Mouse (Mus musculus): Measurements from ENCODE around the gene H2al1h. TPM values are rescaled to one million over a fixed set of nuclear protein-coding genes. Genes with fewer than 3 reads are reported as not detected.

H2al1h gene
- total and polyA plus RNA-seq, 3 experiments: not detected

GRCm38 (mm10) chrX:11363890-11364289, 42.6 kb downstream of the H2al1h start:
- Histone ChIP-seq H3K9me3 (replicated peaks; ENCODE audit: insufficient read depth, low read length) (no peaks in the 10 kb centered on the region), H3K36me3 (ENCODE audit: control insufficient read depth in 1 of 2, insufficient read depth in 2 of 2, low read length in 2 of 2) (no peaks in the 10 kb centered on the region), H3K27ac (ENCODE audit: control insufficient read depth, low read depth, low read length) (no peak overlapping the region), H3K4me1 (ENCODE audit: control insufficient read depth in 1 of 2, insufficient read depth in 2 of 2, low read length in 2 of 2) (no peaks in the 10 kb centered on the region), H3K4me3 (ENCODE audit: control insufficient read depth in 1 of 2, insufficient read depth in 1 of 2, low read depth in 2 of 2, low read length in 2 of 2) (no peak overlapping the region), H3K9ac (ENCODE audit: control insufficient read depth, low read depth, low read length, poor library complexity, severe bottlenecking) (no peak overlapping the region), H3K27me3 (ENCODE audit: control insufficient read depth in 1 of 2, insufficient read depth in 2 of 2, low read length in 2 of 2) (no peaks in the 10 kb centered on the region), H3K79me2 (ENCODE audit: control insufficient read depth, insufficient read depth, low read length, poor library complexity) (no peaks in the 10 kb centered on the region)
- DNase-seq (ENCODE audit: low read depth, low spot score): no peak
- TF ChIP-seq MAX (IDR thresholded peaks at IDR 0.05; ENCODE audit: low read length): no peak

GRCm38 (mm10) chrX:11365151-11365550, 43.9 kb downstream of the H2al1h start:
- DNase-seq (ENCODE audit: low read depth, low spot score): no peak
- H3K4me1 ChIP-seq (ENCODE audit: control insufficient read depth in 1 of 2, insufficient read depth in 2 of 2, low read length in 2 of 2): no peaks in the 10 kb centered on the region
- TF ChIP-seq TCF12 (IDR thresholded peaks at IDR 0.05; ENCODE audit: low read depth, low read length) (no peak), POLR2A (IDR thresholded peaks at IDR 0.05; ENCODE audit: control insufficient read depth in 1 of 2, insufficient read depth in 1 of 2, low read depth in 1 of 2, low read length in 2 of 2, poor library complexity in 1 of 2) (no peak), USF1 (IDR thresholded peaks at IDR 0.05; ENCODE audit: low read depth, low read length) (no peak), RAD21 (IDR thresholded peaks at IDR 0.05; ENCODE audit: low read depth, low read length) (no peak), GATA1 (IDR thresholded peaks at IDR 0.05; ENCODE audit: low read depth, low read length) (no peak)

More at GRCm38 (mm10) chrX:11365151-11365550, 43.9 kb downstream of the H2al1h start:
- Histone ChIP-seq H3K4me3 (ENCODE audit: control insufficient read depth in 1 of 2, insufficient read depth in 1 of 2, low read depth in 2 of 2, low read length in 2 of 2) (no peak overlapping the region), H3K27ac (ENCODE audit: control insufficient read depth, low read depth, low read length) (no peak overlapping the region), H3K27me3 (ENCODE audit: control insufficient read depth in 1 of 2, insufficient read depth in 2 of 2, low read length in 2 of 2) (no peaks in the 10 kb centered on the region), H3K9ac (ENCODE audit: control insufficient read depth, low read depth, low read length, poor library complexity, severe bottlenecking) (no peak overlapping the region), H3K9me3 (replicated peaks; ENCODE audit: insufficient read depth, low read length) (no peaks in the 10 kb centered on the region), H3K36me3 (ENCODE audit: control insufficient read depth in 1 of 2, insufficient read depth in 2 of 2, low read length in 2 of 2) (no peaks in the 10 kb centered on the region), H3K79me2 (ENCODE audit: control insufficient read depth, insufficient read depth, low read length, poor library complexity) (no peaks in the 10 kb centered on the region)

Other genes with a start within 250 kb of the H2al1h start
- gene H2al1a, start 22.2 kb upstream of the H2al1h start, total RNA-seq (2012; rRNA removed): not detected in 2 replicates
- not detected for gene H2al1a, start 22.2 kb upstream of the H2al1h start, polyA plus RNA-seq (2012; ENCODE audit: insufficient read depth in 1 of 2, insufficient read length in 2 of 2, low read depth in 1 of 2, low replicate concordance in 2 of 2, missing spikeins in 1 of 2)
- not detected in 2 replicates for gene H2al1b, start 19.1 kb upstream of the H2al1h start, total RNA-seq (2012; rRNA removed)
- gene H2al1b, start 19.1 kb upstream of the H2al1h start, polyA plus RNA-seq (2012; ENCODE audit: insufficient read depth in 1 of 2, insufficient read length in 2 of 2, low read depth in 1 of 2, low replicate concordance in 2 of 2, missing spikeins in 1 of 2): not detected
- not detected in 2 replicates for gene H2al1c, start 15.8 kb upstream of the H2al1h start, total RNA-seq (2012; rRNA removed)
- not detected for gene H2al1c, start 15.8 kb upstream of the H2al1h start, polyA plus RNA-seq (2012; ENCODE audit: insufficient read depth in 1 of 2, insufficient read length in 2 of 2, low read depth in 1 of 2, low replicate concordance in 2 of 2, missing spikeins in 1 of 2)
- not detected in 2 replicates for gene H2al1d, start 12.7 kb upstream of the H2al1h start, total RNA-seq (2012; rRNA removed)
- not detected for gene H2al1d, start 12.7 kb upstream of the H2al1h start, polyA plus RNA-seq (2012; ENCODE audit: insufficient read depth in 1 of 2, insufficient read length in 2 of 2, low read depth in 1 of 2, low replicate concordance in 2 of 2, missing spikeins in 1 of 2)
- gene H2al1e, start 9.6 kb upstream of the H2al1h start, total RNA-seq (2012; rRNA removed): not detected in 2 replicates
- gene H2al1e, start 9.6 kb upstream of the H2al1h start, polyA plus RNA-seq (2012; ENCODE audit: insufficient read depth in 1 of 2, insufficient read length in 2 of 2, low read depth in 1 of 2, low replicate concordance in 2 of 2, missing spikeins in 1 of 2): not detected
- not detected in 2 replicates for gene H2al1f, start 6.3 kb upstream of the H2al1h start, total RNA-seq (2012; rRNA removed)
- not detected for gene H2al1f, start 6.3 kb upstream of the H2al1h start, polyA plus RNA-seq (2012; ENCODE audit: insufficient read depth in 1 of 2, insufficient read length in 2 of 2, low read depth in 1 of 2, low replicate concordance in 2 of 2, missing spikeins in 1 of 2)
- not detected in 2 replicates for gene H2al1g, start 3.2 kb upstream of the H2al1h start, total RNA-seq (2012; rRNA removed)
- not detected for gene H2al1g, start 3.2 kb upstream of the H2al1h start, polyA plus RNA-seq (2012; ENCODE audit: insufficient read depth in 1 of 2, insufficient read length in 2 of 2, low read depth in 1 of 2, low replicate concordance in 2 of 2, missing spikeins in 1 of 2)
- gene H2al1i, start 3.2 kb downstream of the H2al1h start, total RNA-seq (2012; rRNA removed): not detected in 2 replicates
- not detected for gene H2al1i, start 3.2 kb downstream of the H2al1h start, polyA plus RNA-seq (2012; ENCODE audit: insufficient read depth in 1 of 2, insufficient read length in 2 of 2, low read depth in 1 of 2, low replicate concordance in 2 of 2, missing spikeins in 1 of 2)
- gene H2al1j, start 6.3 kb downstream of the H2al1h start, total RNA-seq (2012; rRNA removed): not detected in 2 replicates
- gene H2al1j, start 6.3 kb downstream of the H2al1h start, polyA plus RNA-seq (2012; ENCODE audit: insufficient read depth in 1 of 2, insufficient read length in 2 of 2, low read depth in 1 of 2, low replicate concordance in 2 of 2, missing spikeins in 1 of 2): not detected

Measured in MEL (cell line).